Mouse (Mus musculus): ENCODE measurements around the gene Anapc2. TPM values are rescaled to one million over a fixed set of nuclear protein-coding genes. Genes with fewer than 3 reads are reported as not detected.
A peak's percentile ranks its signal among the peaks of the same experiment; 100 is the strongest.

Anapc2 gene
- polyA plus RNA-seq, 1 experiment, result 103 TPM

GRCm38 (mm10) chr2:25290816-25291130, 18.5 kb downstream of the Anapc2 start:
- TF ChIP-seq POLR2A (IDR thresholded peaks at IDR 0.05; ENCODE audit: borderline replicate concordance, insufficient read depth, low read length) (no peak), CTCF (IDR thresholded peaks at IDR 0.05; ENCODE audit: borderline replicate concordance, insufficient read depth, low read depth, low read length) (no peak)
- no peak for DNase-seq
- H3K4me1 ChIP-seq (ENCODE audit: control insufficient read depth, insufficient read depth, low read length), result peaks cover 67% of the 10 kb centered on the region
- WGBS, result 2% methylated on average over 18 of the region's 18 CpGs
- peak overlapping the region; percentile 29 for H3K4me3 ChIP-seq (replicated peaks; ENCODE audit: insufficient read depth, low read depth, low read length)
- H3K27ac ChIP-seq (ENCODE audit: insufficient read depth, low read length), result peak overlapping the region; percentile 68
- no peaks in the 10 kb centered on the region for H3K27me3 ChIP-seq (ENCODE audit: control insufficient read depth, insufficient read depth, low read length)

GRCm38 (mm10) chr2:25291184-25292053, 19.1 kb downstream of the Anapc2 start:
- H3K4me1 ChIP-seq (ENCODE audit: control insufficient read depth, insufficient read depth, low read length), result peaks cover 63% of the 10 kb centered on the region
- TF ChIP-seq CTCF (IDR thresholded peaks at IDR 0.05; ENCODE audit: borderline replicate concordance, insufficient read depth, low read depth, low read length), result no peak
- TF ChIP-seq POLR2A (IDR thresholded peaks at IDR 0.05; ENCODE audit: borderline replicate concordance, insufficient read depth, low read length), result no peak
- peak; percentile 54 to 67 for DNase-seq
- H3K27ac ChIP-seq (ENCODE audit: insufficient read depth, low read length), result peak overlapping the region; percentile 68; the same call in 1 of the 2 replicates
- no peaks in the 10 kb centered on the region for H3K27me3 ChIP-seq (ENCODE audit: control insufficient read depth, insufficient read depth, low read length)
- no peak overlapping the region for H3K4me3 ChIP-seq (replicated peaks; ENCODE audit: insufficient read depth, low read depth, low read length)
- 17% methylated on average over 32 of the region's 32 CpGs for WGBS

GRCm38 (mm10) chr2:25292054-25292544, 19.8 kb downstream of the Anapc2 start:
- Histone ChIP-seq H3K4me1 (ENCODE audit: control insufficient read depth, insufficient read depth, low read length) (peaks cover 62% of the 10 kb centered on the region), H3K27ac (ENCODE audit: insufficient read depth, low read length) (no peak overlapping the region), H3K4me3 (replicated peaks; ENCODE audit: insufficient read depth, low read depth, low read length) (no peak overlapping the region), H3K27me3 (ENCODE audit: control insufficient read depth, insufficient read depth, low read length) (no peaks in the 10 kb centered on the region)
- TF ChIP-seq POLR2A (IDR thresholded peaks at IDR 0.05; ENCODE audit: borderline replicate concordance, insufficient read depth, low read length) (no peak), CTCF (IDR thresholded peaks at IDR 0.05; ENCODE audit: borderline replicate concordance, insufficient read depth, low read depth, low read length) (no peak)
- WGBS, result 13% methylated on average over 43 of the region's 43 CpGs
- DNase-seq, result peak; percentile 38 to 64

GRCm38 (mm10) chr2:25292856-25293255, 20.6 kb downstream of the Anapc2 start:
- 0% methylated on average over 1 of the region's 1 CpGs for WGBS
- peak; percentile 75 to 82 for DNase-seq
- no peak for TF ChIP-seq POLR2A (IDR thresholded peaks at IDR 0.05; ENCODE audit: borderline replicate concordance, insufficient read depth, low read length)
- peak; percentile 75; the same call in 1 of the 2 replicates for TF ChIP-seq CTCF (IDR thresholded peaks at IDR 0.05; ENCODE audit: borderline replicate concordance, insufficient read depth, low read depth, low read length)
- Histone ChIP-seq H3K27me3 (ENCODE audit: control insufficient read depth, insufficient read depth, low read length) (no peaks in the 10 kb centered on the region), H3K4me3 (replicated peaks; ENCODE audit: insufficient read depth, low read depth, low read length) (no peak overlapping the region), H3K27ac (ENCODE audit: insufficient read depth, low read length) (no peak overlapping the region), H3K4me1 (ENCODE audit: control insufficient read depth, insufficient read depth, low read length) (peaks cover 62% of the 10 kb centered on the region)

GRCm38 (mm10) chr2:25293706-25294105, 21.4 kb downstream of the Anapc2 start:
- Histone ChIP-seq H3K4me1 (ENCODE audit: control insufficient read depth, insufficient read depth, low read length) (peaks cover 61% of the 10 kb centered on the region), H3K4me3 (replicated peaks; ENCODE audit: insufficient read depth, low read depth, low read length) (no peak overlapping the region), H3K27me3 (ENCODE audit: control insufficient read depth, insufficient read depth, low read length) (no peaks in the 10 kb centered on the region), H3K27ac (ENCODE audit: insufficient read depth, low read length) (no peak overlapping the region)
- no peak for TF ChIP-seq CTCF (IDR thresholded peaks at IDR 0.05; ENCODE audit: borderline replicate concordance, insufficient read depth, low read depth, low read length)
- TF ChIP-seq POLR2A (IDR thresholded peaks at IDR 0.05; ENCODE audit: borderline replicate concordance, insufficient read depth, low read length), result no peak
- DNase-seq, result peak; percentile 38 to 42
- 55% methylated on average over 9 of the region's 9 CpGs for WGBS

- no peak for TF ChIP-seq POLR2A (IDR thresholded peaks at IDR 0.05; ENCODE audit: borderline replicate concordance, insufficient read depth, low read length)
- no peak for TF ChIP-seq CTCF (IDR thresholded peaks at IDR 0.05; ENCODE audit: borderline replicate concordance, insufficient read depth, low read depth, low read length)
These were observed 24.8 kb downstream of the Anapc2 start for GRCm38 (mm10) chr2:25297093-25297492.

GRCm38 (mm10) chr2:25298046-25298445, 25.8 kb downstream of the Anapc2 start:
- DNase-seq, result peak; percentile 68 to 79
- H3K4me3 ChIP-seq (replicated peaks; ENCODE audit: insufficient read depth, low read depth, low read length), result no peak overlapping the region
- H3K27ac ChIP-seq (ENCODE audit: insufficient read depth, low read length), result no peak overlapping the region; the same call in 1 of the 2 replicates
- H3K27me3 ChIP-seq (ENCODE audit: control insufficient read depth, insufficient read depth, low read length), result no peaks in the 10 kb centered on the region
- WGBS, result 14% methylated on average over 10 of the region's 10 CpGs
- peaks cover 30% of the 10 kb centered on the region for H3K4me1 ChIP-seq (ENCODE audit: control insufficient read depth, insufficient read depth, low read length)
- TF ChIP-seq CTCF (IDR thresholded peaks at IDR 0.05; ENCODE audit: borderline replicate concordance, insufficient read depth, low read depth, low read length) (no peak), POLR2A (IDR thresholded peaks at IDR 0.05; ENCODE audit: borderline replicate concordance, insufficient read depth, low read length) (no peak)

More at GRCm38 (mm10) chr2:25297093-25297492, 24.8 kb downstream of the Anapc2 start:
- H3K27me3 ChIP-seq (ENCODE audit: control insufficient read depth, insufficient read depth, low read length), result no peaks in the 10 kb centered on the region
- H3K27ac ChIP-seq (ENCODE audit: insufficient read depth, low read length), result no peak overlapping the region; the same call in 1 of the 2 replicates
- peaks cover 34% of the 10 kb centered on the region for H3K4me1 ChIP-seq (ENCODE audit: control insufficient read depth, insufficient read depth, low read length)
- DNase-seq, result peak; percentile 54 to 56
- no peak overlapping the region for H3K4me3 ChIP-seq (replicated peaks; ENCODE audit: insufficient read depth, low read depth, low read length)
- WGBS, result 13% methylated on average over 8 of the region's 8 CpGs

GRCm38 (mm10) chr2:25303452-25303851, 31.2 kb downstream of the Anapc2 start:
- Histone ChIP-seq H3K4me3 (replicated peaks; ENCODE audit: insufficient read depth, low read depth, low read length) (no peak overlapping the region), H3K4me1 (ENCODE audit: control insufficient read depth, insufficient read depth, low read length) (peaks cover 31% of the 10 kb centered on the region), H3K27me3 (ENCODE audit: control insufficient read depth, insufficient read depth, low read length) (no peaks in the 10 kb centered on the region), H3K27ac (ENCODE audit: insufficient read depth, low read length) (peak overlapping the region; percentile 70)
- no peak for TF ChIP-seq POLR2A (IDR thresholded peaks at IDR 0.05; ENCODE audit: borderline replicate concordance, insufficient read depth, low read length)
- TF ChIP-seq CTCF (IDR thresholded peaks at IDR 0.05; ENCODE audit: borderline replicate concordance, insufficient read depth, low read depth, low read length), result no peak
- DNase-seq, result peak in 1 of 2 experiments; percentile 34
- WGBS, result 20% methylated on average over 3 of the region's 3 CpGs

All from cerebellum, adult 2 months (tissue).